Mouse (Mus musculus) spleen, adult 2 months (tissue): ENCODE measurements around the gene Dbn1.

Source experiments
- CTCF ChIP-seq: fragments of 200-500 bp; IDR thresholded peaks from 2 replicates; pipeline ENCODE4 v1.5.1; 2011; ENCODE audit warnings: mild to moderate bottlenecking, inconsistent platforms; ENCODE audit not compliant: insufficient read depth, insufficient read length, insufficient replicate concordance; ENCODE audit errors: extremely low read depth
- POLR2A ChIP-seq: fragments of 200-500 bp; IDR thresholded peaks from 2 replicates; pipeline ENCODE4 v1.6.1; 2011; ENCODE audit warnings: low read depth, low read length, inconsistent platforms

DNA sequence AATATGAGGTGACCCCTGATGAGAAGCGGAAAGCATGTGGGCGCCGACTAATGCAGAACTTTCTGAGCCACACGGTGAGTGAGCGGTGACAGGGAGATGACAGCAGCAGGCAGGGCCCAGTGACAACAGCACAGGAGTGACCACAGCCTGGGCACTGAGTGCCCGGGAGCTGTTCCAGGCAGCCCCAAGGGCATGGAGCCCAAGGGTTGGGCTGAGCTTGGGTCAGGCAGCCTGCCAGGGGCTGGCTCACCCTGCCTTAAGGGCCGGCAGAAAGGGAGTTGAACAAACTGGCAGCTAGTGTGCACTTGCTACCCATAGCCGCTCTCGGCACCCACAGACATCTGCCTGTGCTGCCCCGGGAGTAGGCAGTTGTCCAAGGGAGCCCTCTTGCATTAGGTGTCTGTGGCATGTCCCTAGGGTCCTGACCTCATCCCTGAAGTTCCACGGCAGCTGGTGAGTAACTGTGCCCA, 37.4 kb downstream of the Dbn1 start:
- no peak for TF ChIP-seq CTCF
- TF ChIP-seq POLR2A = no peak
